Mouse (Mus musculus): ENCODE data around the gene Fbxo31.

GRCm38 (mm10) chr8:121562941-121563351 lies 15.7 kb downstream of the Fbxo31 start:
- no peak for TF ChIP-seq CTCF (IDR thresholded peaks at IDR 0.05; ENCODE audit: borderline replicate concordance, insufficient read depth, low read depth, low read length)
- no peak for TF ChIP-seq POLR2A (IDR thresholded peaks at IDR 0.05; ENCODE audit: borderline replicate concordance, insufficient read depth, low read length)

All from cerebellum, adult 2 months (tissue).